Mouse (Mus musculus) c-Kit-positive CD71-positive TER-119-positive erythroid progenitor cells, embryonic 14.5 days (primary cell): ENCODE measurements around the gene Tex36.

ENCODE experiments used
- DNase-seq: peaks from one replicate; pipeline ENCODE4 v3.0.0-alpha.2; 2013; ENCODE audit warnings: low spot score

Tex36 gene

DNA sequence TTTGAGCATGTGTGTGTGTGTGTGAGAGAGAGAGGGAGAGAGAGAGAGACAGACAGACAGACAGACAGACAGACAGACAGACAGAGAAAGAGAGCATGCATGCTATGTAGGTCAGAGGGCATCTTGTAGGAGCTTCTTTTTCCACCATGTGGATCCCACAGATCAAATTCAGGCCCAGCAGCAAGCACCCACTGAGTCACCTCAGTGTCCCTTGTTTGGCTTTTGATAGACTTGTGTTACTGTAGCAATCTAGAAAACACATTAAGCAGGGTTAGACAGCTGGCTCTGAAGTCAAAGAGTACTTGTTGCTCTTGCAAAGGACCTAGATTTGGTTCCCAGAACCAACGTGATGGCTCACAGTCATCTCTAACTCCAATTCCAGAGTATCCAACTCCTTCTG, 10.2 kb downstream of the Tex36 start:
- no peak for DNase-seq

DNA sequence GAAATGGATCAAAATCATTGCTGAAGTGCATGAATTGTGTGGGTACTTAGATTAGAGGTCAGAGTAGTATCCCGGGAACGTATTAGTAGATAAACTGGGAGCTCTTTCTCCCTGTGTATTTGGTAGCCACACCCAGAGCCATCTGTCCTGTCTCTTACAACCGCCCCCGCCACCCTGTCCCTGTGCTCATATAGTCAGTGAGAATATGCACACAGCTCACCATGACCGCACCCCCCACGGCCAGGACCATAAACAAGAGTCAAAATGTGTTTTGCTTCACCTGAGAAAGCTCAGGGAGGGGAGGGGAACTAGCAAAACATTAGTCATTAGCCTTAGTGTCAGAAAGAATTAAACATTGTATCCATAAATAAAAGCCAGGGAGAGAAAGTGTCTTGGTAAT, 18.7 kb downstream of the Tex36 start:
- DNase-seq = no peak

DNA sequence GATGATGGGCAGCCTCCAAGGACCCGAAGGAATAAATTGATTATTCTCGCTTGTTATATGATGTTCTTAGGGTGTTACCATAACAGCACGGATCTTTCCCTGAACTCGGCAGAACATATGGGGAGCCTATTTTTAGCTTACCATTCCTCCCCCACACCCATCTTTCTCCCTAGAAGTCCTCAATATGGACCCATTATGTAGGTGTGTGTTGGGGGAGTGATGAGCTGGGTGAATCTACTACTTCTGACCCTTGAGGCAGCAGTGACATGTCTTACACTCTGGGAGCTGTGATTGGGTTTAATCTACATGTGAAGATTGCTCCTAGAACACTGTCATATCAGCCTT, 21.7 kb downstream of the Tex36 start:
- DNase-seq = no peak

DNA sequence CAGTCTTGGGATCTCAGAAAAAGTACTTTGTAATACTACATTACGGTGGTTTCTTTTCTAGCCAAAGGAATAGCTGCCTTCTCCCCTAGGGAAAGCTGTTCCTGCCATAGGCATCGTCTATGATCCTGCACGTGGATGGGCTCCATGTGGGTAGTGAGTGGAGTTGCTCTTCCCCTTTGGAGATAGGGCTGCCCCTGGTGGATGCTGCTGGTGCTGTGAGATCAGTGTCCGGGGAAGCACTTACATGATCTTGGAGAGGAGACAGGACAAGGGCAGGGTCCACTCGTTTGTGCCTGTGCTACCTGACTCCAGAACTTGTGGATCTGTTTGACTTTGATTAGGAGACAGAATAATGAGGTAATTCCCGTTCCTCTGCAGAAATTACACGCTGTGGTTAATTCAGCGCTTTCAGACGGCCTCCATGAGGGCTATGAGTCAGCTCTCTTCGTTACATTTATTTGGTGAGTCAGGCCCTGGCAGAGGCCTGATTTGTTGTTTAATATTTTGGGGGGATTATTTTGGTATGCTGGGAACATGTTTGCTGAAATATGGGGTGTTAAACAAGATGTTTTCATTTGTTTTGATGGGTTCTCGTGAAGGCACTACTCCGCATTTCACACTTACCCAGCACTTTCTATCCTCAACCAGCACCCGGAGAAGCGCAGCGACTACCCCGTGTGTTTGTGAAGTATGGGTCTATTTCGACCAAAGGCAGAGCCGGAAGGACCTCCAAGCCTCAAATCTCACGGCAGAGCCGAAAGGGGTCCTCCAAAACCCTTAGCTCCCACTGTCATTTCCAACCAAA, 22.3 kb downstream of the Tex36 start:
- DNase-seq = no peak

DNA sequence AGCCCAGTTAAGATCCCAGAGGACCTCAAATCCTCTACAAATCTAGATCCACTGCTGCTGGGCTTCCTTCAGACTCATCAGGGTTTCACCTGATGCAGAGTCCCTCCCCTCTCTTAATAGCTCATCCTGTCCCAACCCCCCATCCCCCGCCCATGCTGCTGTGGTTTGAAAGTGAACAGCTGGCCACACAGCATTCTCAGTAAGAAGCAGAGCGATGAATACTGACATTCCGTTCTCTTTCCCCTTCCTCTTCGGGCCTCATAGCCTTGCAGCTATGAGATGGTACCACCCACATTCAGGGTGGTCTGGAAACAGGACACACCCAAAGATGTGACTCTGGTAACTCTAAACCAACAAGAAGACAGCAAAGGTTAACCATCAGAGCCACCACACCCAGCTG, 25.1 kb downstream of the Tex36 start:
- DNase-seq = no peak

DNA sequence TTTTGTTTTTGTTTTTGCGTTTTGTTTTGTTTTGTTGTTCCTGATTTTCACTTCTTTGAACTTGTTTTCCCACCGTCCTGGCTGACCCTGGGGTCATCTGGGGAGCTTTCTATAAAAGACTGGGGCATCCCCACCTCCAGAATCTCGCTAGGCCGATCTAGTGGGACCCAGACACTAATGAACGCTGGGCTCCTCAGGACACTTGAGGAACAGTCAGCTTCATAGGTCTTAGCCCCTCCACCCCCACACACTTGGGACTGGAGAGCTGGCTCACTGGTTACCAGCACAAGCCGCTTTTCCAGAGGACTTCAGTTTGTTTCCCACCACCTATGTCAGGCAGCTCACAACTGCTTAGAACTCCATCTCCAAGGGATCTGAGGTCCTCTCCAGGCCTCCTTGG, 25.7 kb downstream of the Tex36 start:
- DNase-seq = no peak

DNA sequence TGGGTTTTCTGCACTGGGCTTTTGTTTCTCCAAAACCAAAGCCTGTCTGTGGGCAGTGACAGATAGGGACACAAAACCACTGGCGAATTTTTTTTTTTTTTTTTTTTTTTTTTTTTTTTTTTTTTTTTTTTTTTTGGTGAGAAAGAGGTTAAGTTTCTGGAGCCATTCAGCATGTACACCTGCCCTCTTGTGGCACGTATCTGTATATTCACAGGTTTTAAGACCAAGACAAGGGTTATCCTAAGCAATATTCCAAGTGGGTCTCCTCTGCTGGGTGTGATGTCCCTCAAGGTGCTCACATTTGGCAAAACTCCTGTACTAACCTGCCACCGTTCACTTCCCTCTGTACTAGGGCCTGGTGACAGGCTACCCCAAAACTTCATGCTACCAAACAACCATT, 30.0 kb downstream of the Tex36 start:
- DNase-seq = no peak

DNA sequence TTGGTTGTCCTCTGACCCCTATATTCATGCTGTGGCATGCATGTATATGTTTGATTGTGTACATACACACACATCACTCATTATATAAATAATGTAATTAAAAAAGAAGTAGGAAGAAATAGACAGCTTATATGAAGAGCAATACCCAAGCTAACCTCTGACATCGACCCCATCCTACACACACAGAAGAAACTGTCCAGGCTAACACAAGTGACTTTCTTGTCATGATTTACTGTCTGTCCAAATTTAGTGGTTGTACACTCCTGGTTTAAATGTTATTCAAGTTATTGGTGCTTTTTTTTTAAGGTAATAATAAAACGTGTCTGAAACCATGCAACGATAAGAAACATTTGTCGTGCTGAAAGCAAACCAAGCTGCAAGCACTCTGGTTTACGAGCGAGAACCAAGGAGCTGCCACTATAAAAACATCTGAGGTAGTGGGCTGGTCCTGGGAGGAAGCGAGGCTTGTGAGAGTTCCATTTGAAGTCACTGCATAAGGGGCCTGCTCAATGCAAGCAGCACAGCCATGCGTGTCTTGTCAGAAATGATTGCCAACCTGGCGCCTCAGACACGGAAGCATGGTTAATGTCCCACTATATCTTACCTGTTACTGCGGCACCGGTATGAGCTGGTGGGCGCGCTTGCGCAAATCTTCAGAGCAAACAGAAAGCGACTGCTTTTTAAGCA, 32.6 kb downstream of the Tex36 start:
- no peak for DNase-seq

DNA sequence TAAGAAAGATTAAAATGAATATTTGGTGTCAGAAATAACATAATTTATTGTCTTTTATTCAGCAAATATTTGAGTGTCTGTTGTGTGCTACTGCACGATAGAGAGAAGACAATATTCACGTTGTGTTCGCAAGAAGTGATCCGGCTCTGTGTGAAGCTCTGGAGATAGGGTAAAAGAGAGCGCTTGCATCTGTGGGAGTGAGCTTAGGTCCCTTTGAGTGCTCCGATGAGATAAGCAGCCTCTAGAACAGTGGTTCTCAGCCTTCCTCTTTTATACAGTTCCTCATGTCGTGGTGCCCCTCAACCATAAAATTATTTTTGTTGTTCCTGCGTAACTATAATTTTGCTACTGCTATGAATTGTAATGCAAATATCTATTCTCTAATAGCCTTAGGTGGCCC, 37.4 kb downstream of the Tex36 start:
- peak; percentile 61 for DNase-seq

DNA sequence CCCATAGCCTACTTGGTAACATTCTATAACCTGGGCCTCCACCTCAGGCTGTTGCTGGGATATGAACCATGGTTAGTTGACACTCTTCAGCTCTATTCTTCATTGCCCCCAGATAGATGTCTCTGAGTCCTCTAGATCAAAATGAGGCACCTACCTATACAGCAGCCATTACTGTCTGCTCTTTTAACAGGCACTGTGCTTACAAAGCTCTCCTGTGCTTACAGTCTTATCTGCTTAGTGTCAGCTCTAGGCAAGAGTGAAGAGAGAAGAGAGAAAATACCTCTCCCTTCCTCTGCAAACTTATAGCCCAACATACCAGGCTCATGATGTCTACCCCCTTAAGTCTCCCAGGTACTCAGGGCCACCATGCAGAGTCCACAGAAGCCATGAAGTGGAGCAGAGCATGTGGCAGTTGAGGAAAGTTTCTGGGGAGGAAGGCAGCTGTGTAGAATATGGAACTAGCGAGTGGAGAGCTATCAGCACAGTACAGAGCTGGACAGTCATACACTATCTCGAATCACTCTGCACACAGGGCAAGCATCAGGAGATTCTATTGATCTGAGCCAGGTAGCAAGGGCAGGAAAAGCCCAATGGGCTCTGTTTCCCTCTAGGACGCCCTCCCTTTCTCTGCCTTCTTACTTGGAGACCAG, 38.7 kb downstream of the Tex36 start:
- DNase-seq = peak; percentile 54

DNA sequence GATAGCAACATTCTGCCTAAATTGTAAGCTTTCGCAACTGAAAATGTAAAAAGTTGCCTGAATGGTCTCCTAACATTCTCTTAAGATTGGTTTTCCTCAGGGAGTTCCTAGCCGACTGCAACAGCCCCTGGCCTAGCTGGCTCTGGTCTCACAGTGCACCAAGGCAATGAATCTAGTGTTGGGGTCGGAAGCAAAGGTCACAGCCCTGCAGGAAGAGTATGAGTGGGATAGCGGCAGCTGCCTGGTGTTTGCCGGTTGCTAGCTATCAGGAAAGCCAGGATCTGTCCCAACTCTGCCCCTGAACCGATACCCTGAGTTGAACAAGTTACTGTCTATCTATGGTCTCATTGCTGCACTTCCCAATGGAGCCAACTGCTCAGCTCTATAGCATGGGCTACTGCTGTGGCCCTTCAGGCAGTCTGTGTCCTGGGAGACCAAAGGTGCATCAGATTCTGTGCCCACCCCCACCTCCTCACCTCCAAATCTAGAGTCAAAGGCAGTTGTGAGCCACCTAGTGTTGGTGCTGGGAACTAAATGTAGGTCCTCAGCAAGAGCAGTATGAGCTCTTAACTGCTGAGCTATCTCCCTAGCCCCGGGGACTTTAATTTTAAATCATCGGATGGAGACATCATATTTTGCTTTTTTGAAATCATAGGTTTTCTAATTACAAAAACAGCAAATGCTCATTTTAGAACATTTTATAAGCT, 46.0 kb downstream of the Tex36 start:
- no peak for DNase-seq

DNA sequence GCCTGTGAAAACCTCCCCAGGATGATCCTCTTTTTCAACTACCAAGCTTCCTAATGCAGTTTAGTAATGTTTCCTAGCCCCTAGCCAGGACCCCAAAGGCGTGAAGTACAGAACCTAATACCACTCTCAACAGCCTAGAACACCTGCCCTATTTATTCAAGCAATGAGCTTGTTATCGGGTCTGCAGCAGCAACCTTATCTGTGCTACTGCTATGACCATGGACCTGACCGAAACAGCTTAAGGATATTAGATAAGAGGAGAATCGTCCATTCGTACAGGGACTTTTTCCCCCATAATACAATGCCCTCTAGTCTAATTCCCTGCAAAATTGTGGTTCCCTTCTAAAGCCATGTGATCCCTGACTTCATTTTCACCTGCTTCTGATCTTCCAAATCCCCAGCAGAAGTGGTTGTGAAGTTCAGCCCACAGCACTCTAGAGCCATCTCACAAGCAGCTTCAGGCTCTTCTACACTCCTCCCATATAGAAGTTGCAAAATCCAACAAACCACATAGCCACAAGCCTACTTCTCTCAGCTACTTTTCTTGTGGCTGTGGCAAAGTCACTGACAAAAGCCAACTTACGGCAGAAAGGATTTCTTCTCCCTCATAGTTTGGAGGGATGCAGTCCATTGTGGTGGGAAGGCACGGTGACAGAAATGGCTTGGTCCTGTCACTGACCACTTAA, 49.5 kb downstream of the Tex36 start:
- DNase-seq = no peak

DNA sequence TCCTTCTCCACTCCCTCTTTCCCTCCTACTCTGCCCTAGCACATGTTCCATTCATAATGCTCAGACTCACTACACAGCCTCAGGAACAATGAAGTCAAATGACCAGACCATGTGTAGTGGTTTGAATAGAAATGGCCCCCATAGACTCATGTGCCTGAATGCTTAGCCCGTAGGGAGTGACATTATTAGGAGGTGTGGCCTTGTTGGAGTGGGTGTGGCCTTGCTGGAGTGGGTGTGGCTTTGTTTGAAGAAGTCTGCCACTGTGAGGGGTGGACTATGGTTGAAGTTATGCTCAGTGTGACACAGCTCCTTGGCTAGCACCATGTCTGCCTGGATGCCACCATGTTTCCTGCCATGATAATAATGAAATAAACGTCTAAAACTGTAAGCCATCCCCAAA, 51.0 kb downstream of the Tex36 start:
- no peak for DNase-seq

DNA sequence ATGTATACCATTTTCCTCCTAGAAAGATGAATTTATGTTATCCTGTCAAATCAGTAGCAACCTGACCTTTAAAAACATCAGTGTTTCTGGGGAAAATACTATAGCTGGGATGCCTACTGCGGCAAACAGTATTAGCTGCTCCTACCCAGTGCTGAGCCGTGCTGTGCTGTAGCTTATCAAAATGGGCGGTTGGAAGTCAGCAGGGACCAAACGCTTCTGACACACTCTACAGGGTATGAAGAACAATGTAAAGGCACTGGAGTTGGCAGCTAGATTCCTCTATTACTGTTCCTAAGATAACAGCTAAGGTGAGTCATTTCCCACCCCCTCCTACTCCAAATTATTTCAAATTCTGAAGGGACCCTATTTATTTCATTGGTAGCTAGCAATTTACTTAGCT, 53.5 kb downstream of the Tex36 start:
- no peak for DNase-seq

DNA sequence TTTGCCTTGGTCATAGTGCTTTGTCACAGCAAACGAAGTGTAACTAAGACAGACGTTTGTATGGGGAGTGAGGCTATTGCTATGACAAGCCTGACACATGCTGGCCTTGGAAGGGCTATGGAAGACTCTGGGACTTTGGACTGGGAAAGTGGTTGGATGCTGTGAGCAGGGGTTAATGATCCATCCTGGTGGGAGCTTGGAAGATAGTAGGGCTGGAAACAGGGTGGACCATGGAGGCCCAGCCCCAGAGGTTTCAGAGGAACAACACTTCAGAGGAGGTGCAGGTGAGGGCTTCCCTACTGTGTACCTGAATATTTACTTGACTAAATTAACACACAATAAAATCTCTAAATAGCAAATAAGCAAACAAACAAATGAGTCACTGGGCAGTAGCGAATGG, 56.3 kb downstream of the Tex36 start:
- no peak for DNase-seq

DNA sequence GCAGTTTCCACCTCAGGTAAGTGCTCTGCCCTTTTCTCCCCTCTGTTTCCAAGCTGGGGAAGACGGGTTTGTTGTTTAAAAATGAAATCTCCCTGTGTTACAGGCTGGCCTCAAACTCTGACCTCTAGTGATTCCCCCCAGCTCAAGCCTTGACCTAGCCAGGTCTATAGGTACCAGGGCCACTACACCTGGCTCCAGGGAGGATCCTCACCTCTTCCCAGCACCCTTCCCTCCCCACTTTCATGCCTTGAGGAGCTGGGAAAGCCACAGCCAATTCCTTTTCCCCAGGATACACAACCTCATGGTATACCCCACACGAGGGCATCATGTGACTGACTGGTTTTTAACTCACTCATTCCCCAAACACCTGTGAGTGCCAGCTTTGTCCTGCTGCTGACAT, 57.0 kb downstream of the Tex36 start:
- no peak for DNase-seq

DNA sequence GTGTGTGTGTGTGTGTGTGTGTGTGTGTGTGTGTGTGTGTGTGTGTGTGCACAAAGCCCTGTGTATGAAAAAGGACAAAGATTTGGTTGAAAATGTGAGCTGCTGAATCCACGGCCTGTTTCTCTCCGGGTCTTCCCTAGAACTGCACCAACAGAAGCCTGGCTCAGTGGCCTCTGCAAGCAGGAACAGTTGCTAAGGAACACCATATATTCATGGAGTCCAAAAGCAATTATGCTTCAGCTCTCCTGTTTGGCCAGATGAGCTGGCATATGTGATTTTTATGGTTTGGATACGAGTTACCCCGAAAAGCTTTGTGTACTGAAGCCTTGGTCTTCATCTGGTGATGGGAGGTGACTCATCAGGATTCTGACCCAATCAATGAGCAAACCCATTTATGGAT, 58.8 kb downstream of the Tex36 start:
- no peak for DNase-seq

DNA sequence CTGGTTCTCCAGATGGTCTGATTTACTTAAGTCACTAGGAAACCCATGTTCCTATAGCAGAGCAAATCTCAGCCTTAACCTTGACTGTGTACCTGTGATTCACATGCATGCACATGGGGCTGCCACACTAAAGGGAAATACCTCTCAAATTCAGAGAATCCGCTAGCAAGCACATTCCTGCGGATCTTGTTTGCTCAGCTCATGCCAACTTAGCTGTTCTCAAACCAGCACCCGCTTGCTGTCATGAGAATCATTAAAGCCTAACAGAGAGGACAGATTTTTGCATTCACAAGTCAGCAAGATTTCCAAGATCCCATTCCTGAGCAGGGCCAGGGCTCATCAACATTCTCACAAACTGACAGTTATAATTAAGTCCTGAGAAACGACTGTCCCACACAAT, 64.6 kb downstream of the Tex36 start:
- DNase-seq = no peak
